Mouse (Mus musculus): ENCODE measurements around the gene Fam19a2.

Fam19a2 gene

GRCm38 (mm10) chr10:123753996-123754395, 490.2 kb downstream of the Fam19a2 start:
- WGBS = 87% methylated on average over 4 of the region's 4 CpGs

DNA sequence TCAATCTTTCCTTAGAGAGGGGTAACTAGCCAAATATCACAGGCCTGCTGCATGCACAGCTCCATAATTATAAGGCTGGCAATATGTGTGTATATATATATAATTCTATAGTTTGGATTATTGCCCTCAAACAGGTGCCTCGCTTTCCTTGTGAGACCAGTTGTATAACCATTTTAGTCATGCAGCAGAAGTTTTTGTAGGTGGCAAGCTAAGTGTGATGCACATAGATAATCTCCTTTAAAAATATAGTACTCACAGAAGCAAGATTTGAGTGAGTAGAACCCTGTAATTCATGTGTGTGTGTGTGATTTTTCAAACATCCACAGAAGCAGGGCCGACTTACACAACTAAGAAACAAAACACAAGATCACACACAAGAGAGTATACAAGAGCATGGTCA, 525.6 kb downstream of the Fam19a2 start:
- WGBS = 59% methylated on average over 2 of the region's 2 CpGs

Measured in cerebral cortex, adult 2 months (tissue).